Mouse (Mus musculus) ES-E14 (cell line): ENCODE data around the gene Cxcr4.

ENCODE experiments used
- MAFK ChIP-seq: IDR thresholded peaks from 2 replicates; pipeline ENCODE4 v1.6.1; 2014; ENCODE audit warnings: mild to moderate bottlenecking, low read depth, low read length, inconsistent platforms; ENCODE audit not compliant: insufficient read depth
- ZNF384 ChIP-seq: IDR thresholded peaks from 2 replicates; pipeline ENCODE4 v1.6.1; 2012; ENCODE audit warnings: low read depth, low read length, inconsistent platforms

DNA sequence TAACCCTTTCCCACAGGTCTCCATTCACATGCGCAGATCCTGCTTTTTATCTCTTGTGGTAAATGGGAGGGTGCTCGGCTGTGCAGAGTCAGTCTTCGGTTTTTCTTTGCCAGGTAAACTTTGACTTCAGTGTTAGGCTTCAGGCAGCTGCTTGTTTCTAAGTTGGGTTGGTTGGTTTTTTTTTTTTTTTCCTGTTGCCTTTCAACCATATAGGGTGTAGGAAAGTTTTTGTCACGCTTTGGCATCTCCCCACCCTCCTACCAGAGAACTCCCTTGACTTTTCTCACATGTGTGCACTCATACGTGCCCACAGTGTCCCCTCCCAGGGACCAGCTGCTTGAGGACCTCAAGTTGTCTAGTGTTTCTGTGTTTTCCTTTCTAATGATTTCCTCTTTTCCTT lies 9.2 kb upstream of the Cxcr4 start:
- TF ChIP-seq ZNF384, result no peak
- TF ChIP-seq MAFK, result no peak
